Mouse (Mus musculus): Measurements from ENCODE around the gene Ear6. TPM values are rescaled to one million over a fixed set of nuclear protein-coding genes. Genes with fewer than 3 reads are reported as not detected.
"Not testable (repeated sequence)": the region's sequence is repeated elsewhere in the genome, so short reads cannot be mapped to it uniquely, and the experiment has no call there.

Ear6 gene
- not detected for polyA plus RNA-seq (2017; shearing (Covaris generic))

DNA sequence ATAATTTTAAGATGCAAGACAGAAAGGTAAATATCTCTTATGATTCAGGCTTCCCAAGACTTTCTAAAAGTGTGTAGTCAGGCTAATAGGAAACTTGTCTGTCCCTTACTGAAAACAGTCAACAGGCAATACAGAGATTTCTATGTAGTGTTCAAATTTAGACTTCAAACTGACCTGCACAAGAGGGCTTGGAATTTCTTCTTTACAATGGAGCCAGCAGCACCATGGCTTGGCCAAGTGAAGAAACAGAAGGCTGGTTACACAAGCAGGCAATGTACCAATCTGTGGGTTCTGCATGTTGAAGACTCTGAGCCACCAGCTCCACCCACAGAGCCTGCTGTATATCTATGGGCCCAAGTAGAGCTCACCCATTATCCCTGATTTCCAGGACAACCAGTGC, at the start of gene Ear6:
Gene Ear6 (plus strand): TSS at position 301 of the 400 bp plus-strand sequence.
- ATAC-seq, result no peak

- ATAC-seq, result peak; percentile 41
Measured at GRCm38 (mm10) chr14:51826625-51827024, 26.9 kb upstream of the Ear6 start.

DNA sequence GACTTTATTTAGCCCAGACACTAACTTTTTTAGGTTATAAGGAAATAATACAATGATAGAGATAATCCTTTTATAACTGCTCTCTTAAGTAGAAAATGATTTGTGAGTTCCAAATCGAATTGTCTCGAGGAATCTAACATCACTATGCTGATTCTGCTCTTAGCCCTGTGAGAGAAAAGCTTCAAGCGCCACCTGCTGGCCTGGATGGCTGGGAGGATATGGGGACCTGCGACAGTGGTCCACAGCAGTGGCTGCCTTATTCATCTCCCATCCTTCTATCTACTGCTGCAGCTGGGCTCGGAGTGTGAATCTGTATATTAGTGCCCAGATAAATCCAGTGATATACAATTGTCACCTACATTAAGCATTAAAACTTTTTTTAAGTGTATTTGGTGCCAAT, 25.7 kb upstream of the Ear6 start:
- ATAC-seq, result peak; percentile 68

DNA sequence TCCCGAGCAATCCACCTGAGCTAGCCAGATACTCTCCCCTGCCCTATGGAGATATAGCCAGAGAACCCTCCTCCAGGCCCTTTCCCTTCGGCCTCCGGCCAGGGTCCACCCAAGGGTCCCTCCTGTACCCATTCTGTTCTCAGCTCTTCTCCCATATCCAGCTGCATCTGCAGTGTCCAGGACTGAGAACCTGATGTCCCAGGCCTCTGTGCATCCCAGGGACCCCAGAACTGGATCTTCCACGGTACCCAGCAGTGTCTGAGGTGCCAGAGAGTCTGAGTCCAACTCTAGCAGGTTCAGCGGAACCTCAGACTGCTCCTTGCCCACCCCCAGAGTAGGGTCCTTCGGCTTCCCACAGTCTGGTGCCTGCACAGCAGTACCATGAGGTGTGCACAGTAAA, 24.3 kb upstream of the Ear6 start:
- ATAC-seq, result no peak

DNA sequence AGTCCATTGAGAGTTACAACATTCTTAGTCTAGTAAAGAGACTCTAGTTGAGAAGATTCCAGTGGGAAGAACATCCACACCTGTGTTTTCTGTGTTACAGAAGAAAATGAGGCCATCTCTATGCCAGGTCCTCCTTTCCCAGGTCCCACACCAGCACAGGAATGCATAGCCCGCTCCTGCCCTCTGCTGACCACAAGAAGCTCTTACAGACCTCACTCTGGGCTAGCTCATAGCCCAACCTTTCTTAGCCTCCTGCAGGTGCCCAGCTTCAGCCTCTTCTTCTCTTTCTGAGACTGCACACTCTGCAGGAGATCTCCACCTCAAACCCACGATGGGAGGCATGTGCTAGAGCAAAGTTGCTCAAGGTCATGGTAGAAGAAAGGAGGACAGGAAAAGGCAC, 15.0 kb upstream of the Ear6 start:
- ATAC-seq, result not testable (repeated sequence)

DNA sequence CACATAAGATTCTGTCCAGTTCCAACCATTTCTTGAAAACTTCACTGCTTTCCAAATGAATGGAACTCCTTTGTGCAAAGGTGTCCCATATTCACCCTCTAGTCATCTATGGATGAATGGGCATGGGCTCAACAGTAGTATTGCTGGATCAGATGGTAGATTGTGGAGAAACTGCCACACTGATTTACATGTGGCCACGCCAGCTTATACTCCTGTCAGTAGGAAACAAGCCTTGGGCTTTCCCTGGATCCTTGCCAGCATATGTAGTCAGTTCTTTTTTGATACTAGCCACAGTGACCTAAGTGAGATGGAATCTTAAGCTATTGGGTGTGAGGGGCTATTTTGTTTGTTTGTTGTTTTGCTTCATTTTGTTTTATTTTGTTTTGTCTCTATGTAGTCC, 11.2 kb upstream of the Ear6 start:
- ATAC-seq, result peak; percentile 30

DNA sequence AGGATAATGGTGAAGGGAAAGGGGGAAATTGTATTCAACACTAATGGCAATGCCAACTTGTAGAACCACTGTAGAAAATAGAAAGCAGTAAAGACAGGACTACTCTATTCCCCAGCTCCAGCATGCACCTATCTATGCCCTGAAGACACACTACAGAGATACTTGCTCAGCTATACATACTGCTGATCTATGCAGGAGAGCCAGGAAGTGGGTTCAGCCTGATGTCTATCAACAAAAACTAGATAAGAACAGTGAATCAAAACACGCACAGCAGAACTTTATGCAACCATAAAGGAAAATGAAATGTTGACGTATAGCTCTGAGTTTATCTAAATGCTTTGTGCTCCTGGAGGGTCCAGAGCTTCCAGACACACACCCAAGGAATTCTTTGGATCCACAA, 10.7 kb upstream of the Ear6 start:
- peak; percentile 89 for ATAC-seq

DNA sequence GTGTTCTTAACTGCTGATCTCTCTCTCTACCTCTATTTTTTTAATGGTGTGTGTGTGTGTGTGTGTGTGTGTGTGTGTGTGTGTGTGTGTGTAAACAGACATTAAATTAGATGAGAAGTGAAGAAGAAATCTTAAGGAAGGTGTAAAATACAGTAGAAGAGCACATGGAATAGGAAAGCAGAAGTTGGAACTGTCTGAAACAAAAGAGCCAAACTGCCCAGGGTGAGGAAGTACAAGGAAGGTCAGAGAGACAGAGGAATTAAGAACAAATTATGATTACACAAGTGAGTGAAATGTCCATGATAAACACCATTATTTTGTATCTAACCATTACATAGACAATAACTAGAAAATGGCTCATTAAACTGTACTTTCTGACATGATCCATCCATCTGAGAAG, 9.6 kb upstream of the Ear6 start:
- no peak for ATAC-seq

DNA sequence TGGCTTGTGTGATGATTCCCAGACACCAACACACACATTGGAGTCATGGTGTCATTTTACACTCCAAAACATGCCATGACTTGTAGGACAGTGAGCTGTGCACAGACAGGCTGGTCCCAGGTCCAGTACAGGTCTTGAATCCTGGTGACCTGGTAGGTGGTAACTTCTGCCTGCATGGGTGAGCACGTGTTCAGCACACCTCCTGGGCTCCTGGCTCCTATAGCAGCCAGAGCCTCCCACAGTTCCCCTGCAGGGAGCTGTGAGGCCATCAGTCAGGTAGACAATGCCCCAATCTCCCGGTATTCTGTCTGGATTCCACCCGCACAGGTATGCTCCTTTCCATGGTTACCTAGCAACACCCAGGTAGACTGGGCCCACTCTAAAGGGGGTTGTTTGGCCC, 6.9 kb upstream of the Ear6 start:
- ATAC-seq, result no peak

DNA sequence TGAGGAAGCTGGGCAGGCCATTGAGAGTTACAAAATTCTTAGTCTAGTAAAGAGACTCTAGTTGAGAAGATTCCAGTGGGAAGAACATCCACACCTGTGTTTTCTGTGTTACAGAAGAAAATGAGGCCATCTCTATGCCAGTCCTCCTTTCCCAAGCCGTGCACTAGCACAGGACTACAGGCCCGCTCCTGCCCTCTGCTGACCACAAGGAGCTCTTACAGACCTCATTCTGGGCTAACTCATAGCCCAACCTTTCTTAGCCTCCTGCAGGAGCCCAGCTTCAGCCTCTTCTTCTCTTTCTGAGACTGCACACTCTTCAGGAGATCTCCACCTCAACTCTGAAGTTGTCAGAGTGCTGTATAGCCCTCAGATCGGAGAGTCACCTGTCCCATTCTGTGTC, 2.5 kb upstream of the Ear6 start:
- ATAC-seq, result not testable (repeated sequence)

- not testable (repeated sequence) for ATAC-seq
Measured at GRCm38 (mm10) chr14:51855280-51855679, 1.8 kb downstream of the Ear6 start.

- not testable (repeated sequence) for ATAC-seq
Measured at GRCm38 (mm10) chr14:51863603-51864002, 10.1 kb downstream of the Ear6 start.

DNA sequence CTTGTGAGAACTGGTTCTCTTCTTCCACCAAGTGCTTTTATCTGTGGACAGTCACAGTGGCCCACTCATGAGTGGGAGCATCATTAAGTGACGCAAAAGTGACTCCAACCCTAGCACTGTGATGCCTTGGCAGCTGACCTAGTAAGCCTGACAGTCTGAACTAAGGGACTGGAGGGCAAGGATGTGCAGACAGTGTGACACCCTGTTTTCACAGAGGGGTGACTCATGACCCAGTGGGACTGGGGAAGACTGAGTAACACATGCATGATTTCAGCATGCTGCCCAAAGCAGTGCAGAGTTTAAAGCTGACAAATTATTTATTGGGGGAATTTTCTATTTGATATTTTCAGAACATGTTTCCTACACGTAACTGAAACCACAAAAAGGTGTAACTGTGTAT, 17.3 kb downstream of the Ear6 start:
- ATAC-seq, result peak; percentile 17

DNA sequence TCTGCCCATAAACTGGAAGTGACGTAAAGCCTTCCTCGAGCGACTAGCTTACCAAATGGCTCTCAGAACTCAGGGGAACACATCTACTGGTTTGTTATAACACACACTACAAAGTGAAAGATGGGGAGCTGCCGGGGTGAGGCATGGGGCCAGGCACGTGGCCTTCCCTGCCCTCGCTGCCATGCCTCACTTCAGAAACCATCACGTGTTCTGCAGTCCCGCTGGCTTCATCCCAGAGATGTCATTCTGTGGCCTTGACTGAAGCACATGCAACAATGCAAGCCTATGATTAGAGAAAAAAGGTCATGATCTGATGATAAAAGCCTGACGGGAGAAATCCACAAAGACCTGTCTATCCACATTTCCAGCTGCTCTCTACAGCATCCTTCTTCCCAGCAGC, 18.2 kb downstream of the Ear6 start:
- no peak for ATAC-seq

- ATAC-seq, result no peak
Measured at GRCm38 (mm10) chr14:51877517-51877916, 24.0 kb downstream of the Ear6 start.

DNA sequence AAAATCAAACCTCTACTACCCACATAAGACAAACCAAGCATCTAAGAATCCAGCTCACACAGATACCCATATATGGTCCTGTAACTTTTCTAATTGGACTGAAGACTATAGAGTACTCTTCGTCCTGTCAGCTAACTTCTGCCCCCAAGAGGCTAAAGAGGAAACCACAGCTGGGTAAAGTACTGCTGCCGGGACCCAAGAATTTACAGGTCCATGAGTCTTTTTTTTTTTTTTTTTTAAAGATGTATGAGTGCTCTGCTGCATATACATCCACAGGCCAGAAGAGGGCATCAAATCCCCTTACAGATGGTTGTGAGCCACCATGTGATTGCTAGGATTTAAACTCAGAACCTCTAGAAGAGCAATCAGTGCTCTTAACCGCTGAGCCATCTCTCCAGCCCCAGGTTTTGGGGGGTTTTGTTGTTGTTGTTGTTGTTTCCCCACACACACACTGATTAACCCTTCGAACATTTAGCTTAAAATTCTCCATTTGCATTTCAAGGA, 30.1 kb downstream of the Ear6 start:
- peak; percentile 71 for ATAC-seq

GRCm38 (mm10) chr14:51884031-51884544, 30.6 kb downstream of the Ear6 start:
- ATAC-seq, result no peak

DNA sequence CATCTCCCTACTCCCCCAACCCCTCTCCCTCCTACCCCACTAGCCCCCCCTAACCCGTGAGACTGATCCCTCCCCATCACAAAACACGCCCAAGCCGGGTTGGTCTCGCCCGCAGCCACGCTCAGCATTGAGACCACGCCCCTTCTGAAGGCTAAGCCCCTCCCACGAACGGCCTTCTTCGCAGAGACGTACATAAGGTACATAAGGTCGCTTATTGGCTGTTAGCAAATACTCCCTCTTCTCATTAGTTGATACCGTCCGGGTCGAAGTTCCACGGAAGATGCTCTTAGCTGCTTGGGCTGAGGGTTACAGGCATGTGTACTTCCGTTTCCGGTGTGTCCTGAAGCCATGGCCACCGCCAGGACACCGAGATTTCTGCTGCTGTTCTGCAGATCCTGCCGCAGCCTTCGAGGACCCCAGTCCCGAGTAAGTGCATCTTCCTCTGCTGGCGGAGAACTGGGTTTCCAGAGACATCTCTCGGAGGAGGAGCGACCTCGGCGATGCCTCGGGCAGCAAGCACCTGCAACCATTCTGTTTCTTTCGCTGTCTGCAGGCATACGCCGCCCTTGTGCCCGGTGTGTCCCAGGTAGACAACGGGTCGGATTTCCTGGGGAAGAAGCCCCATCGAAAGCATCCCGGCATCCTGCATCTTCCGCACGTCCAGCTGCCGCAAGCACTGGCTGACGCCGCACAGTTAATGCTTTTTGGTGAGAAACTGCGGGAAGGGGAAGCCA, 31.3 kb downstream of the Ear6 start, which contains the start of gene Mettl17:
Gene Mettl17 (plus strand): TSS at position 245 of the 734 bp plus-strand sequence.
- peak; percentile 93 for ATAC-seq

- no peak for ATAC-seq
Measured at GRCm38 (mm10) chr14:51886051-51886450, 32.6 kb downstream of the Ear6 start.

GRCm38 (mm10) chr14:51889833-51890232, 36.3 kb downstream of the Ear6 start:
- no peak for ATAC-seq

DNA sequence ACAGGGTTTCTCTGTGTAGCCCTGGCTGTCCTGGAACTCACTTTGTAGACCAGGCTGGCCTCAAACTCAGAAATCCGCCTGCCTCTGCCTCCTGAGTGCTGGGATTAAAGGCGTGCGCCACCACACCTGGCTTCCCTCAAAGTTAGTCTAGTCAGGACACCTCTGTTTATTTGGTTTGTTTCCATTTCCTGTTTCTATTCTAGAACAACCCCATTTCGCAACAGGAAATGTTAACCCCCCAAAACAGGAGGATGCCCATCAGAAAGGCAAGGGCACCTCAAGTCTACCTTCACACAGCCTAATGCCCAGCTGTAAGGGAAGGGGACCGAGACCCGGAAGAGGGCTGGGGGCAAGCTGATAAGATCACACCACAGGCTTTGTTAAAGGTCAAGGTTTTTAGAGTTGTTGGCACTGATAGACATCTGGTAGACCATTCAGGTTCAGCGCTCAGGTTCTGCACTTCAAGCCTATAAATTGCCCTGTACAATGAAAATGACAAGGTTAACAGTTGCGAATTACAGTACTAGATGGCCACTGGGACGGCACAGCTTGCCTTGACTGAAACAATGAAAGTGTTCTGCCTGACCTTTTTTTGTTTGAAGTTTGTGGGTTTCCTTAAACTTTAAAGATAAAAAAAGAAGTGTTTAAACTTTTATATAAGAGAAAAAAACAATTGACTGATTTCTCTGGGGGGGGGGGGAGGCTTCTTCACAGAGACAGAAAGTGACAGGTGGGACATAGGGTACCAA, 38.9 kb downstream of the Ear6 start, which contains the start of gene Slc39a2:
Gene Slc39a2 (plus strand): TSS at position 699 of the 749 bp plus-strand sequence.
- peak; percentile 72 for ATAC-seq

DNA sequence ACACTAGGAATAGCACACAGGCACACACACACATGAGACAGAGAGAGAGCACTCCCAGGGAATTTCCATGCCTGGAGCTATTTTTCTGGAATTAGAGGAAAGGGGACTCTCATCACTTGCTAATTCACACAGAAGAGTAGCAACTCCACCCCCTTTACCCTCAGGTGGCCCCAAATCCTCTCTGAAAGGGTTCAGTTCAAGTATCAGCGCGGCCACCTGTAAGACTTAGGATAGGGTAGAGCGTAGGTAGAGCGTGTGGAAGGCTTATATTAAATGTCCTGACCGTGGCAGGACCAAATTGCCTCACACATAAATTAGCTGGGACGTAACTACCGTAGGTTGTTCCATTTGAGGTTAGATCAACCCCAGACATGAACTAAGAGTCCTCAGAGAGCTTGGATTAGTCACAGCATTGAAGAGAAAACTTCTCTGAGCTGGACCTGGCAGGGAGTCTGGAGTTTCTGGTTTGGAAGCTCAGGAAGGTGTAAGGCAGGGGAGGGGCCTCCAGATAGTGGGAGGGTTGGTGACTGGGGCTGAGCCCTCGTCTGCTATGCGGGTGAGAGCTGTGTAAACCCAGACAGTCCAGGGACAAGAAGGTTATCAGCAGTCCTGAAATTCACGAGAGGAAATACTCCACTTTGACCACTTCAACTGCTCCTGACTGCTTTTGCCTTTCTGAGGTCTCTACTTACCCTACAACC, 39.7 kb downstream of the Ear6 start:
- peak; percentile 14 for ATAC-seq

DNA sequence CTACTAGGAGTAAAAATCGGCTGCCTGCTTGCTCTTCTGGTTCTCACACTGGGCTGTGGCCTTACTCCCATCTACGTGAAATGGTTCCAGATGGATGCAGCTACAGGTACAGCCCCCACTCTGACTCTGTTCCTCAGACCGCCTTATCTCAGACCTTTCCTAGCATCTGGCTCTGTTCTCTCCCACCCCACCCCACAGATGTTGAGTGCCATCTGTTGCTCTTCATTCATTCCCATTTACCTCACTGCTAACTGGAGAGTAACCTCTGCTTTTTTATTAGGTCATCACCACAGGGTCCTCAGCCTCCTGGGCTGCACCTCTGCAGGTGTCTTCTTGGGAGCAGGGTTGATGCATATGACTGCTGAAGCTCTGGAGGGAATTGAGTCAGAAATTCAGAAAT, 40.3 kb downstream of the Ear6 start:
- no peak for ATAC-seq

Data from inflammation-experienced regulatory T-cells, adult 6 months (primary cell).